Mouse (Mus musculus) gastrocnemius, postnatal 4 days (tissue): ENCODE measurements at regions not wholly inside any gene's neighbourhood (a gene's known extent, or its start where the extent isn't known, plus 50 kb on each side); places are given as distances from the start of the nearest gene placed in this dataset.

Experiments
- DNase-seq, 2 experiments: peaks; one replicate each; pipeline ENCODE4 v3.0.0; 2021 to 2022; ENCODE audit warnings: low spot score in 2 of 2, mixed read lengths in 2 of 2

- DNase-seq: no peak
Observed at GRCm38 (mm10) chr15:36348348-36348747, 659.2 kb downstream of the Zfp706 start.

GRCm38 (mm10) chr15:36347333-36347845 is 660.2 kb downstream of the Zfp706 start:
- no peak for DNase-seq

- DNase-seq: no peak
Observed at GRCm38 (mm10) chr15:36346126-36346525, 661.4 kb downstream of the Zfp706 start.

- no peak for DNase-seq
Observed at GRCm38 (mm10) chr15:36345413-36345812, 662.2 kb downstream of the Zfp706 start.

GRCm38 (mm10) chr15:36339971-36340550 is 667.5 kb downstream of the Zfp706 start:
- no peak for DNase-seq

- DNase-seq: no peak
Observed at GRCm38 (mm10) chr15:36338766-36339165, 668.8 kb downstream of the Zfp706 start.

GRCm38 (mm10) chr15:36336857-36337256 is 670.7 kb downstream of the Zfp706 start:
- no peak for DNase-seq

GRCm38 (mm10) chr15:36335116-36335515 is 672.5 kb downstream of the Zfp706 start:
- DNase-seq: no peak

- no peak for DNase-seq
Observed at GRCm38 (mm10) chr15:36334436-36335113, 673.0 kb downstream of the Zfp706 start.

GRCm38 (mm10) chr15:36333857-36334256 is 673.7 kb downstream of the Zfp706 start:
- DNase-seq: no peak

- no peak for DNase-seq
Observed at GRCm38 (mm10) chr15:36333265-36333664, 674.3 kb downstream of the Zfp706 start.
